Mouse (Mus musculus) kidney, postnatal 0 days (tissue): Measurements from ENCODE around the gene Gm20388. TPM values are rescaled to one million over a fixed set of nuclear protein-coding genes. Genes with fewer than 3 reads are reported as not detected.

Experiments used
- ATAC-seq: fragments of 200-750 bp; cut with Nextera tagmentation; replicated peaks from 2 replicates; pipeline ENCODE4 v1.8.0; 2017; ENCODE audit warnings: low read depth, moderate number of reproducible peaks, moderate TSS enrichment, moderate library complexity; ENCODE audit not compliant: low FRiP score
- DNase-seq: peaks from one replicate; pipeline ENCODE4 v3.0.0-alpha.2; 2016; ENCODE audit warnings: low spot score
- H3K27ac ChIP-seq: fragments of 300-500 bp; sonication (generic); 2 replicates; pipeline ENCODE4 v1.5.1; 2014; ENCODE audit warnings: mild to moderate bottlenecking
- H3K27me3 ChIP-seq: fragments of 300-500 bp; sonication (generic); 2 replicates; pipeline ENCODE4 v1.6.1; 2014; ENCODE audit warnings: low read length, mixed read lengths; ENCODE audit not compliant: insufficient read depth
- H3K36me3 ChIP-seq: fragments of 300-500 bp; sonication (generic); 2 replicates; pipeline ENCODE4 v1.6.1; 2014; ENCODE audit warnings: low read length, mixed read lengths; ENCODE audit not compliant: insufficient read depth
- H3K4me1 ChIP-seq: fragments of 300-500 bp; sonication (generic); replicated peaks from 2 replicates; pipeline ENCODE4 v1.6.1; 2014; ENCODE audit warnings: antibody characterized with exemption, low read length, mixed read lengths; ENCODE audit not compliant: insufficient read depth
- H3K4me2 ChIP-seq: fragments of 300-500 bp; sonication (generic); 2 replicates; pipeline ENCODE4 v1.6.1; 2014; ENCODE audit warnings: mild to moderate bottlenecking, low read length, moderate library complexity, mixed read lengths
- H3K4me3 ChIP-seq: fragments of 300-500 bp; sonication (generic); replicated peaks from 2 replicates; pipeline ENCODE4 v1.5.1; 2014; ENCODE audit warnings: low read depth, low read length
- H3K9ac ChIP-seq: fragments of 300-500 bp; sonication (generic); 2 replicates; pipeline ENCODE4 v1.6.1; 2014; ENCODE audit warnings: low read depth, low read length
- H3K9me3 ChIP-seq: fragments of 300-500 bp; sonication (generic); replicated peaks from 2 replicates; pipeline ENCODE4 v1.6.1; 2016; ENCODE audit warnings: low read length, inconsistent platforms, mixed read lengths
- CTCF ChIP-seq: IDR thresholded peaks from 2 replicates; pipeline ENCODE4 v1.5.1; 2016; ENCODE audit warnings: antibody characterized with exemption, low read depth, mild to moderate bottlenecking, moderate library complexity
- WGBS: fragments of 180-500 bp; shearing (Covaris S2); extraction: QIAGEN DNeasy Blood & Tissue Kit; methylation state at CpG from one replicate; pipeline ENCODE4 v1.1.7; 2014; 5-methylcytosine and 5-hydroxymethylcytosine counted together
- polyA plus RNA-seq: library from polyadenylated mRNA; unstranded; fragments of >200 nt; fragmentation: Nextera tagmentation; extraction: Ambion mirVana; gene quantifications from 2 replicates; pipeline ENCODE4 v1.2.1, GENCODE M21; 2015

Gene Gm20388
- polyA plus RNA-seq, 1 experiment from 2014 or later = not detected

- Histone ChIP-seq H3K9ac (peak overlapping the region; percentile 59), H3K27ac (peak overlapping the region; percentile 44; the same call in 1 of the 2 replicates), H3K36me3 (no peaks in the 10 kb centered on the region), H3K4me2 (peak overlapping the region; percentile 92), H3K27me3 (peaks cover 11% of the 10 kb centered on the region; the same call in 1 of the 2 replicates), H3K4me3 (peak overlapping the region; percentile 47), H3K9me3 (no peaks in the 10 kb centered on the region), H3K4me1 (0 out of 2 replicates have a peak, but pooled peaks cover 4% of the 10 kb centered on the region)
- DNase-seq (peak; percentile 59), ATAC-seq (peak; percentile 31; the same call in 1 of the 2 replicates)
- TF ChIP-seq CTCF = no peak
- 0% methylated on average over 11 of the region's 11 CpGs for WGBS
Observed at GRCm38 (mm10) chr8:120736486-120736885, 825.8 kb downstream of the Gm20388 start.

GRCm38 (mm10) chr8:120737166-120737565, 826.5 kb downstream of the Gm20388 start:
- ATAC-seq = no peak
- no peaks in the 10 kb centered on the region for H3K9me3 ChIP-seq
- 69% methylated on average over 7 of the region's 7 CpGs for WGBS
- 0 out of 2 replicates have a peak overlapping the region, but pooled peaks have one; percentile 59 for H3K9ac ChIP-seq
- H3K4me3 ChIP-seq = peak overlapping the region; percentile 47; the same call in 1 of the 2 replicates
- no peak for TF ChIP-seq CTCF
- no peak overlapping the region for H3K27ac ChIP-seq
- no peaks in the 10 kb centered on the region for H3K36me3 ChIP-seq
- peak overlapping the region; percentile 92 for H3K4me2 ChIP-seq
- H3K27me3 ChIP-seq = peaks cover 11% of the 10 kb centered on the region; the same call in 1 of the 2 replicates
- no peak for DNase-seq
- H3K4me1 ChIP-seq = 0 out of 2 replicates have a peak, but pooled peaks cover 4% of the 10 kb centered on the region

DNA sequence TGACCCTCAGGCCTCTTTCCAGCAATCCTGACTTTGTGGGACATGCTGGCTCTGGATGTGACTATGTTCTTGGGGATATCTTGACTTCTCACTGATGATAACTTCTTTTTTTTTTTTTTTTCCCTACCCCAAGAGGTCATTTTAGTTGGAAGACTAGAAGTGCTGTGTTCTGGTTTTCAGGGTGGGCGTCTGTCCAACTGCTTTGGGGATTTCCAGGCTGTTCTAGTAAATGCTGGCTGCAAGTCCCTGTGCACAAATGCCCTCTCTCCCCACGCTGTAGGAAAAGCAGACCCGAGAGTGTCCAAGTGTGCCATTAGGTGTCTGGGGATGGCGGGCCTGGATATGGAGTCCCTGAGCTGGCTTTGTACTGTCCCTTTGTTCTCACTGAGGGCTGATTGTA, 828.1 kb downstream of the Gm20388 start:
- Histone ChIP-seq H3K36me3 (no peaks in the 10 kb centered on the region), H3K9ac (no peak overlapping the region), H3K27ac (no peak overlapping the region), H3K4me1 (peaks cover 9% of the 10 kb centered on the region), H3K27me3 (peaks cover 11% of the 10 kb centered on the region; the same call in 1 of the 2 replicates), H3K9me3 (no peaks in the 10 kb centered on the region), H3K4me2 (0 out of 2 replicates have a peak overlapping the region, but pooled peaks have one; percentile 15), H3K4me3 (no peak overlapping the region)
- DNase-seq = no peak
- TF ChIP-seq CTCF = no peak
- 78% methylated on average over 4 of the region's 4 CpGs for WGBS
- no peak for ATAC-seq

GRCm38 (mm10) chr8:120739526-120739925, 828.9 kb downstream of the Gm20388 start:
- ATAC-seq (no peak), DNase-seq (no peak)
- peak overlapping the region; percentile 15; the same call in 1 of the 2 replicates for H3K4me2 ChIP-seq
- no peak overlapping the region for H3K27ac ChIP-seq
- no peaks in the 10 kb centered on the region for H3K9me3 ChIP-seq
- peaks cover 8% of the 10 kb centered on the region; the same call in 1 of the 2 replicates for H3K27me3 ChIP-seq
- no peak for TF ChIP-seq CTCF
- peaks cover 15% of the 10 kb centered on the region for H3K4me1 ChIP-seq
- H3K4me3 ChIP-seq = no peak overlapping the region
- WGBS = 69% methylated on average over 15 of the region's 15 CpGs
- no peak overlapping the region for H3K9ac ChIP-seq
- H3K36me3 ChIP-seq = no peaks in the 10 kb centered on the region

DNA sequence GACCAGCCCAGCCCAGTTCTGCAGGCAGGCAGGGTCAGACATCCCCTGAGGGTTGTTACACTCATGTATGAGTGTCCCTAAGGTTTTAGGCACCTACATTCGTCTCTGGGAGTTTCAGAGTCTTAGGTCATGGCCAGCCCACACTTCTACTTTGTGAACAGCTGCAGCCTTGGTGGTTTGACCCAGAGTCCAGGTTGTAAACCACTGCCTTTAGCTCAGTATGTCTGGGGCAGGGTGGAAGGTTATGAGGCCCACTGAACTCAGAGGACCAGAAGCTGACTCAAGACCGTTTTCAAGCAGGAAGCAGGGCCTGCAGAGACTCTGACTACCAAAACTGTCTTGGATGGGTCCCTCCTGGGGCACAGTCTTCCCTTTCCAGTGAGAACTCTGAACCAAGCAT, 829.9 kb downstream of the Gm20388 start:
- ATAC-seq (no peak), DNase-seq (no peak)
- Histone ChIP-seq H3K9ac (no peak overlapping the region), H3K4me1 (peaks cover 15% of the 10 kb centered on the region), H3K27ac (no peak overlapping the region), H3K9me3 (no peaks in the 10 kb centered on the region), H3K4me3 (no peak overlapping the region), H3K4me2 (no peak overlapping the region), H3K27me3 (no peaks in the 10 kb centered on the region; the same call in 1 of the 2 replicates), H3K36me3 (no peaks in the 10 kb centered on the region)
- WGBS = 36% methylated on average over 2 of the region's 2 CpGs
- TF ChIP-seq CTCF = no peak

DNA sequence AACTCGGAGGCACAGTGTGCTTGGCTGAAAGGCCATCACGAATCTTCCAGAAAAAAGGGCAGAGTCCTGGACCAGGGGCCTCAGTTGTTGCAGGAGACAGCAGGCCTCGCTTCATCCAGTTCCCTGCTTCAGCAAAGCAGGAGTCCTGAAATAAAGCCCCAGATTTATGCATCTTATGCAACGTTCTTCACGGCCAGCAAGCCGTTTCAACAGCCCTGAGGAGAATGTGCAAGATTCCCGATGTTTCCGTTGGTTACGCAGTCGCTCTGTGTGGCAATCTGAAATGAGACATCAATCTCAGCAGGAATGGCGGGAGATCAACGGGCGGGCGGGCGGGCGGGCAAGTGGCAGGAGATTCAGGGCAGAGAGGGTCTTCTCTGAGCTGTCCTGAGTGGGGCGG, 830.4 kb downstream of the Gm20388 start:
- no peak overlapping the region for H3K4me3 ChIP-seq
- no peaks in the 10 kb centered on the region; the same call in 1 of the 2 replicates for H3K27me3 ChIP-seq
- 83% methylated on average over 17 of the region's 17 CpGs for WGBS
- TF ChIP-seq CTCF = no peak
- no peak overlapping the region for H3K27ac ChIP-seq
- DNase-seq (no peak), ATAC-seq (no peak)
- H3K4me1 ChIP-seq = peaks cover 15% of the 10 kb centered on the region
- H3K36me3 ChIP-seq = no peaks in the 10 kb centered on the region
- H3K4me2 ChIP-seq = no peak overlapping the region
- no peak overlapping the region for H3K9ac ChIP-seq
- no peaks in the 10 kb centered on the region for H3K9me3 ChIP-seq
